Mouse (Mus musculus): ENCODE measurements around the gene Galntl5. TPM values are rescaled to one million over a fixed set of nuclear protein-coding genes. Genes with fewer than 3 reads are reported as not detected.

Gene Galntl5
- polyA plus RNA-seq, 1 experiment from 2014 or later: not detected

GRCm38 (mm10) chr5:25243101-25243500 lies 61.8 kb downstream of the Galntl5 start:
- H3K4me3 ChIP-seq (ENCODE audit: inconsistent target): no peak overlapping the region
- H3K27ac ChIP-seq: no peak overlapping the region
- H3K79me2 ChIP-seq (ENCODE audit: inconsistent target): no peaks in the 10 kb centered on the region
- no peaks in the 10 kb centered on the region for H3K36me3 ChIP-seq (ENCODE audit: inconsistent target)
- 55% methylated on average over 6 of the region's 6 CpGs for WGBS (ENCODE audit: missing documents)

- H3K36me3 ChIP-seq (ENCODE audit: inconsistent target): peaks cover 16% of the 10 kb centered on the region
- 74% methylated on average over 10 of the region's 10 CpGs for WGBS (ENCODE audit: missing documents)
- no peaks in the 10 kb centered on the region for H3K79me2 ChIP-seq (ENCODE audit: inconsistent target)
- H3K4me3 ChIP-seq (ENCODE audit: inconsistent target): no peak overlapping the region
- H3K27ac ChIP-seq: no peak overlapping the region
These were observed 64.7 kb downstream of the Galntl5 start for GRCm38 (mm10) chr5:25245806-25246472.

GRCm38 (mm10) chr5:25246473-25246865 lies 65.2 kb downstream of the Galntl5 start:
- Histone ChIP-seq H3K27ac (no peak overlapping the region), H3K79me2 (ENCODE audit: inconsistent target) (no peaks in the 10 kb centered on the region), H3K4me3 (ENCODE audit: inconsistent target) (no peak overlapping the region), H3K36me3 (ENCODE audit: inconsistent target) (peaks cover 19% of the 10 kb centered on the region)
- 100% methylated on average over 1 of the region's 1 CpGs for WGBS (ENCODE audit: missing documents)

- peaks cover 25% of the 10 kb centered on the region for H3K36me3 ChIP-seq (ENCODE audit: inconsistent target)
- WGBS (ENCODE audit: missing documents): 90% methylated on average over 3 of the region's 3 CpGs
- H3K79me2 ChIP-seq (ENCODE audit: inconsistent target): no peaks in the 10 kb centered on the region
- no peak overlapping the region for H3K27ac ChIP-seq
- no peak overlapping the region for H3K4me3 ChIP-seq (ENCODE audit: inconsistent target)
These were observed 65.8 kb downstream of the Galntl5 start for GRCm38 (mm10) chr5:25247036-25247435.

- 81% methylated on average over 2 of the region's 2 CpGs for WGBS (ENCODE audit: missing documents)
- no peaks in the 10 kb centered on the region for H3K79me2 ChIP-seq (ENCODE audit: inconsistent target)
- H3K27ac ChIP-seq: no peak overlapping the region
- no peak overlapping the region for H3K4me3 ChIP-seq (ENCODE audit: inconsistent target)
- peaks cover 76% of the 10 kb centered on the region for H3K36me3 ChIP-seq (ENCODE audit: inconsistent target)
These were observed 71.2 kb downstream of the Galntl5 start for GRCm38 (mm10) chr5:25252423-25252822.

GRCm38 (mm10) chr5:25252825-25253544 lies 71.7 kb downstream of the Galntl5 start:
- H3K36me3 ChIP-seq (ENCODE audit: inconsistent target): peaks cover 82% of the 10 kb centered on the region
- H3K27ac ChIP-seq: no peak overlapping the region
- no peak overlapping the region for H3K4me3 ChIP-seq (ENCODE audit: inconsistent target)
- H3K79me2 ChIP-seq (ENCODE audit: inconsistent target): no peaks in the 10 kb centered on the region
- 92% methylated on average over 8 of the region's 8 CpGs for WGBS (ENCODE audit: missing documents)

- Histone ChIP-seq H3K4me3 (ENCODE audit: inconsistent target) (no peak overlapping the region), H3K27ac (no peak overlapping the region), H3K36me3 (ENCODE audit: inconsistent target) (peaks cover 94% of the 10 kb centered on the region), H3K79me2 (ENCODE audit: inconsistent target) (no peaks in the 10 kb centered on the region)
- WGBS (ENCODE audit: missing documents): 98% methylated on average over 4 of the region's 4 CpGs
These were observed 73.2 kb downstream of the Galntl5 start for GRCm38 (mm10) chr5:25254491-25254890.

- H3K27ac ChIP-seq: no peak overlapping the region
- WGBS (ENCODE audit: missing documents): 88% methylated on average over 2 of the region's 2 CpGs
- H3K79me2 ChIP-seq (ENCODE audit: inconsistent target): no peaks in the 10 kb centered on the region
- no peak overlapping the region for H3K4me3 ChIP-seq (ENCODE audit: inconsistent target)
- peaks cover 86% of the 10 kb centered on the region for H3K36me3 ChIP-seq (ENCODE audit: inconsistent target)
These were observed 75.4 kb downstream of the Galntl5 start for GRCm38 (mm10) chr5:25256686-25257085.

GRCm38 (mm10) chr5:25261452-25261851 lies 80.2 kb downstream of the Galntl5 start:
- Histone ChIP-seq H3K27ac (no peak overlapping the region), H3K79me2 (ENCODE audit: inconsistent target) (no peaks in the 10 kb centered on the region), H3K36me3 (ENCODE audit: inconsistent target) (peaks cover 85% of the 10 kb centered on the region), H3K4me3 (ENCODE audit: inconsistent target) (no peak overlapping the region)
- 93% methylated on average over 6 of the region's 6 CpGs for WGBS (ENCODE audit: missing documents)

- WGBS (ENCODE audit: missing documents): 93% methylated on average over 7 of the region's 7 CpGs
- no peak overlapping the region for H3K4me3 ChIP-seq (ENCODE audit: inconsistent target)
- H3K36me3 ChIP-seq (ENCODE audit: inconsistent target): peaks cover 77% of the 10 kb centered on the region
- no peaks in the 10 kb centered on the region for H3K79me2 ChIP-seq (ENCODE audit: inconsistent target)
- H3K27ac ChIP-seq: no peak overlapping the region
These were observed 81.0 kb downstream of the Galntl5 start for GRCm38 (mm10) chr5:25262266-25262665.

GRCm38 (mm10) chr5:25268258-25268888 lies 87.1 kb downstream of the Galntl5 start:
- WGBS (ENCODE audit: missing documents): 79% methylated on average over 4 of the region's 4 CpGs
- no peaks in the 10 kb centered on the region for H3K79me2 ChIP-seq (ENCODE audit: inconsistent target)
- H3K36me3 ChIP-seq (ENCODE audit: inconsistent target): peaks cover 54% of the 10 kb centered on the region
- H3K27ac ChIP-seq: no peak overlapping the region
- no peak overlapping the region for H3K4me3 ChIP-seq (ENCODE audit: inconsistent target)

Other genes starting within 250 kb of the Galntl5 start
- gene Prkag2, start 80.8 kb upstream of the Galntl5 start, polyA plus RNA-seq (2018): 15.5 to 28.2 TPM (median 23.0 TPM) in 3 replicates
- 18.9 to 20.9 TPM (median 20.6 TPM) in 3 replicates for gene Galnt11, start 40.4 kb downstream of the Galntl5 start, polyA plus RNA-seq (2018)
- gene E130116L18Rik, start 41.7 kb downstream of the Galntl5 start, polyA plus RNA-seq (2018): not detected in 3 replicates